Mouse (Mus musculus) retina, postnatal 1 day (tissue): Measurements from ENCODE around the gene Fgfr2.
A peak's percentile ranks its signal among the peaks of the same experiment; 100 is the strongest.

Experiments
- DNase-seq: peaks from one replicate; pipeline ENCODE4 v3.0.0-alpha.2; 2012

Gene Fgfr2

DNA sequence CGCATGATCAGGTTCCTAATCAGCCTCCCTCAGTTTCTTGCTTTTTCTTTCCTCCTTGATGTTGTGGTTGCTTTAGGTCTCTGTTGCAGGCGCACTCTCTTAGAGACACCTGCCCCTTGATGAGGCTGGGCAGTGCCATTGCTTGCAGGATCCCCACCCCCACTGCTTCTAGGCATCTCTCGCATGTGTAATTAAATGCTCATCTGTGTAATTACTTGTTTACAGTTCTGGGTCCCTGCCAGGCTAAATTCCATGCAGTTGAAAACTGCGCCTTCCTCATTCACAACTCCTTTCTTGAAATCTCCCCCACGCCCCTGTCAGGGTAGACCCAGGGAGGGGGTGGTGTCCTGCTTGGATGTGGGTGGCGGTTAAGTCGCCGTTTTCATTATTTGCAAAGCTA is 1380.0 kb downstream of the Fgfr2 start:
- DNase-seq = peak; percentile 55

- DNase-seq = peak; percentile 56
Observed at GRCm38 (mm10) chr7:131722783-131723575, 1400.2 kb downstream of the Fgfr2 start.

GRCm38 (mm10) chr7:131722316-131722715 is 1400.8 kb downstream of the Fgfr2 start:
- no peak for DNase-seq

DNA sequence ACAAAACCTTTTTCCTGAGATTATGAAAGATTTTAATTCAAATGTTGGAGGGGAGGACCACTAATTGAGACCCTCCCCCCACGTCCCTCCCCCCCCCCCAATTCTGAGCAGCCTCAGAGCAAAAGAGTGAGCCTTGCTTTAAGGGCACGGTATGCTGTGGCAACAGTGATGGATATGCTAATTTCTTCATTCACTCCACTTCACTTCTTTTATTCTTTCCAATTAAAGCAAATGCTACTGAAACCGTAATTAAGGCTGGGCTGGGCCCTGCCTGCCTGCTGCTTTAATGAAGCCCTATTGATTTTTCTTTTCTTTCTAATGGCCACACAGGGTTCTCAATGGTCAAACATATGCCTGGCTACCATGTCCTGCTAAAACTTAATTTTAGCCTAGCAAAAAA is 1404.9 kb downstream of the Fgfr2 start:
- DNase-seq = peak; percentile 44

DNA sequence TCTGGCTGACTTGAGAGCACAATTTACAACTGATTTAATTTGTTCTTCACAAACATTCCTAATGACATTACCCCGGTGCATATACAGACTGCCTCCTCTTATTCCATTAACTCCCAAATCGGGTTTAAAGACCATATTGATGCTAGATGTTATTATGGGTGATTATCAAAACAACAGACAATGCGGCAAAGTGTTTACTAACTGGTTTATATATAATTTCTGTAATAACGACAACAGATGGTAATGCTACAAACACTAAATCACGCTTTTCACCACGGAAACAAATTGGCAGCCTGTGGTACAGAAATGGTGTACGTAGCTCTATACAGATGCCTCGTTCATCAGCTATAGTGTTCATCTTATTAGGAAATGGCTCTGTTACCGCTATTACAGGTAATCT is 1410.1 kb downstream of the Fgfr2 start:
- DNase-seq = no peak

DNA sequence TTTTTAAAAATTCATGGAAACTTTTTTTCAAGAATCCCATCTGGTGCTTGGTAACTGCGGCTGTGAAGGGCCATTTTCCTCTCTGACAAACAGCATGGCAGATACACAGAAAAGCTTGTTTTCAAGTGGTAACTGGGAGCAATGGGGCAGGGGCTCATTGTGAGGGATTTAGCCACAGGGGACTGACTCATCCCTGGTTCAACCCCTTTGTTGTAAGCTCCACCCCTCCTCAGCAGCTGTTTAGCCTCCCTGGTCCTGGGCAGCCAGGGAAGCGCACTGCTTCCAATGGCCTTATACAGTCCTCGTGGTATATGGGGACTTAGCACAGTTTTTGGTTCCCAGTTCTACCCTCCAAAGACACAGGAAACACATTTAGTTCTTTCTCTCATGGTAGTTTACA is 1426.3 kb downstream of the Fgfr2 start:
- peak; percentile 68 for DNase-seq

GRCm38 (mm10) chr7:131687324-131687723 is 1435.8 kb downstream of the Fgfr2 start:
- no peak for DNase-seq

DNA sequence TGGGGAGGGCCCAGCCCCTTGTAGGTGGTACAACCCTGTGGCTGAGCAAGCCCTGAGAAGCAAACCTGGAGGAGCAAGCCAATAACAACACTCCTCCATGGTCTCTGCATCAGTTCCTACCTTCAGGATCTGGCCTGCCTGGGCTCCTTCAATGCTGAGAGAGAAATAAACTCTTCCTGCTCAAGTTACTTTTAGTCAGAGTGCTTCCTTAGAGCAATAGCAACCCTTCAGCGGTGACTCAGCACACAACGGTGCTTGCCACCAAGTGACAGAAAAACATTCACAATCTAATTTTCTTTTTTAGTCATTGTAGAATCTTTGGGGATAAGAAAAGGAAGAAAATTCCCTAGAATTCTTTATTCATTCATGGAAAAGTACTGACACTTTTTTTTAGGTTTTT is 1446.0 kb downstream of the Fgfr2 start:
- no peak for DNase-seq

DNA sequence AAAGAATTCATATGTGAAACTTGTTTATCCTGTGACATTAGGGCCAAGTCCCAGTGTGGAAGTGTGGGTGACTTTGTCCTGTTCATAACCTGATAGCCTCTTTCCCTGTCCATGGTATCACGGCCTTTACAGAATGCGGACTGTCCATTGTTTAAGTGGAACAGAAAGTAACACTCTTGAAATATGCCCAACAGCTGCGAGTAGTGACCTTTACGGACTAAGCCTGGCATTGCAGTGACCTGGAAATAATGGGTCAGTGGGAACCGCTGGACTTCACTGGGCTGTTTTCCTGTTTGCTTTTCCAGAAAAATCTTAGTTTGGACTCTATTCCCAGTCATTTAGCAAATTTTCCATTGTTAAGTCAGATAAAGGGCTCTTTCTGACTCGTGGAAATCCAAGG is 1452.6 kb downstream of the Fgfr2 start:
- DNase-seq = no peak

GRCm38 (mm10) chr7:131669326-131669725 is 1453.8 kb downstream of the Fgfr2 start:
- DNase-seq = no peak

DNA sequence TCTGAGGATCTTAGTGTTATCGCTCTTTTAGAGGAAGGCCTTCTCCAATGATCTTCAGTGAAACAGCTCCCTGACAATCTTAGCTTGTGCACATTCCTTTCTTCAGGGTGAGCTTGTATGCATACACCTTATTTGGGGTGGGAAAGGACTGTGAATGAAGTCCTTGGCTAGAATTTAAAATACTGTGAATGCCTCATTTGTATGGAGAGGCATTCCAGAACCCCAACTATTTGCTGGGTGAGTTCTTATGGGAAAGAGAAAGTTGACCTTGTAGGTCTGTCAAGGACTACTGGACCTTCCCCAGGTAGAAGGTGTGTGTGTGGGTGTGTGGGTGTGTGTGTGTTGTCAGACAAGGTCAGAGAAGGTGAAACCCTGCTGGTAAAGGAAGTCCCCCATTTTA is 1462.4 kb downstream of the Fgfr2 start:
- DNase-seq = no peak

GRCm38 (mm10) chr7:131656017-131656416 is 1467.1 kb downstream of the Fgfr2 start:
- DNase-seq = no peak

DNA sequence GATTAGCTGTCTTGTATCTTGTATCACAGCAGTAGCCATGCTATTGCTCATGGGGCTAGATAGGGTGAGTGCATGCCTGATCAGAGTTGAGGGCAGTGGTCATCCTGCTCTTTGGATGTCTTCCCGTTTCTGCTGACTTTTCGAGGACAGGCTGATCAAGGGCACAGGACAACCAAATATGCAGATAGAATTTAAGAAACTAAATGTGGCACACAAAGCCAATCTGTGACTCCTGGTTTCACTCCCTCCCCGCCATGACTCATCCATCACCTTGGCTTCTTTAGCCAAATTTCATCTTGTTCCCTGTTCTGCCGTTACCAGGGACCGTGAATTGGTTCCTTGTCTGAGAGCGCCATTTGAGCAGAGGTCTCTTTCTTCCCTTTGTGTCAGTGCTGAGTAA is 1469.7 kb downstream of the Fgfr2 start:
- DNase-seq = no peak

DNA sequence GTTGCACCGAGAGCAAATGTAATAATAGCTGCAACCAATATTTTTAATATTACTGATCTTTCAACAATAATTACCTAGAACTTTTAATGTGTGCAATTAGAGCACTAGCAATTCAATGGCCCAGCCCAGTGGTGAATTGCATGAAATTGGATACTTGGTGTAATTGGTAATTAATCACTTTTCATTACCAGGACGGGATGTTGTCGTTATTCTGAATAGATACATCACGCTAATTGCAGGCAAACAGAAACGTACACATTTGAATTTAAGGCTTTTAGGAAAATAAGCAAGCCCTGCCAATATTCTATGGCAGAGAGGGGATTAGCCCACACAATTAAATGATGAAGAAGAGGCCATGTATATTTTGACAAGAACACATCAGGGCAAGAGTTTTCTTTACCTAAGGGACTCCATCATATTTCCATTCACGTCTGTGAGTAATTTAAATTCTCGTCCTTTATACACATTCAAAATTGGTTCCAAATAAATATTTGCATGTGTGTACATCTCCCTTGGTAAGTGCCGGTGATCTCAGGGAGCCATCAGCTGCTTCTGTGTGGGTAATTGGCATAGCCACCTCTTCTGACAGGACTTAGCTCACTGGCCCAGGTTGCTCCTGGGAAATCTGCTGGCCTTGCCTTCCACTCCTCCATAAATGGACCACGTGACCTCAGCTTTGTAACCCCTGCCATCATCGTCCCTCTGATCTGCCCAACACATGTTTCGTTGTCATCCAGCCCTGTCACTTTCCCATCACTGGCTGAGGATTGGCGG is 1471.0 kb downstream of the Fgfr2 start:
- no peak for DNase-seq

DNA sequence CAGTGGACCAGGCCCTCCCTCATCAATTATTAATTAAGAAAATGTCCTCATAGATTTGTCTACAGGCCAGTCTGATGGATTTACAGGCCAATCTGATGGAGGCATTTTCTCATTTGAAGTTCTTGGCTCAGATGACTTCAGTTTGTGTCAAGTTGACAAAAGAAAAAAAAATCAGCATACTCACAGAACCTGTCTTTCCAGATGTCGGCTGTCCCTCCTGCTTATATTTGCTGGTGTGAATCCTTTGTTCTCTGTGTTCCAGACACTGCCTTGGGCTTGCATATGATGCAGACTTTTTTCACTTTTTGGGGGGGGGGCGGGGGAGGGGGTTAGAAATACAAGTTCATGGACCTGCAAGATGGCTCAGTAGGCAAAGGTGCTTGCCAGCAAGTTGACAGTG is 1472.9 kb downstream of the Fgfr2 start:
- DNase-seq = no peak

DNA sequence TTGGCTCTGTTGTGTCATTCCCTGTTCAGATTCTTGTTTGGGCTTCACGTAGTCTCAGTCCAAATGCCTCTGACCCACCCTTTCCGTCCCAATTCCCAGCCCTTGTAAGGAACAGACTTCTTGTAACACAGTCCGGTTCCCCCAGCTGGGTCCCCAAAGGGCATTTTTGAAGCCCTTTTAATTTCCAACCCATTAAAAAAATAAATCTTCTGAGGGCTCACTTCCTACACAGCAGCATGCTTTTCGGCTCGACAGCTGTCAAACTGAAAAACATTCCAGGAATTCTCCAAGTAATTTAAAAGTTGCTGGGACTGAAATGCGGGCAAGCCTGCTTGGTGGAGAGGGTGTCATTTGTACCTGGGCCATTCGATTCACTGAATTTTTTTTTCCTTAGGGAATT is 1474.9 kb downstream of the Fgfr2 start:
- no peak for DNase-seq

- no peak for DNase-seq
Observed at GRCm38 (mm10) chr7:131647583-131647982, 1475.6 kb downstream of the Fgfr2 start.

- DNase-seq = no peak
Observed at GRCm38 (mm10) chr7:131644586-131644985, 1478.6 kb downstream of the Fgfr2 start.

DNA sequence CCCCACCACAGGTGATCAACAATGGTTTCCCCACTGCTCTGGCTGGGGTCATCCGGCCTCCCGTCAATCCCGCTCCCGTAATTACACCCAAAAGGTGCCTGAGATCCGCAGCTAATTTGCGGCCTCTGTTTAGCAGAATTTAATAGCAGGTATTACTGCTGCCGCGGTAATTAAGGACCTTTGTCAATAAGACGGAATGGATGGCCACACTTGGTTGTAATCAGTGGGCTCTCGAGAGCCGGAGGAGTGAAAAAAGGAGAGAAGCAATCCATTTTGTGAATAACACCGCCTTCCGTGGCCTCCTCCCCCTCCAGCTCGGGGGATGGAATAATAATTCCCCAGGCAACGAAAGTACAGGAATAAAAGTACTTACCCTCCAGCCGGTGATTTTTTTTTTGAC is 1479.1 kb downstream of the Fgfr2 start:
- peak; percentile 26 for DNase-seq

GRCm38 (mm10) chr7:131643341-131643840 is 1479.8 kb downstream of the Fgfr2 start:
- no peak for DNase-seq

DNA sequence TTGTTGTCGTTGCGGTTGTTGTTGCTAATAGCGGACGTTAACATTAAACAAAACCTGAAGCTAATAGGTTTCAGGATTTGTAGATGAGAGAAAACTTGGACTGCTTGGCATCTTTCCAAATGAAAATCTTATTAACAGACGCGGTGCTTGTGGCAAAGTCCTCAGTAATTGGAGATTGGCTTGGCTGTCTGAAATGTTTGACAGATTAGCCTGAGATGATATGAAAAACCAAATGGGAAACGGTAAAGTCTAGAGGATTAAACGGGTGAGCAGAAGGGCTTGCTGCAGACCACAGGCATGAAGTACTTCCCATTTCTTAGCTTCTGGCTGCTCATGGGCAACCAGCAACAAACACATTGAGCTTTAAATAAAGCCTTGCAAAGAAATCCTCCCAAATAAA is 1493.6 kb downstream of the Fgfr2 start:
- peak; percentile 68 for DNase-seq

DNA sequence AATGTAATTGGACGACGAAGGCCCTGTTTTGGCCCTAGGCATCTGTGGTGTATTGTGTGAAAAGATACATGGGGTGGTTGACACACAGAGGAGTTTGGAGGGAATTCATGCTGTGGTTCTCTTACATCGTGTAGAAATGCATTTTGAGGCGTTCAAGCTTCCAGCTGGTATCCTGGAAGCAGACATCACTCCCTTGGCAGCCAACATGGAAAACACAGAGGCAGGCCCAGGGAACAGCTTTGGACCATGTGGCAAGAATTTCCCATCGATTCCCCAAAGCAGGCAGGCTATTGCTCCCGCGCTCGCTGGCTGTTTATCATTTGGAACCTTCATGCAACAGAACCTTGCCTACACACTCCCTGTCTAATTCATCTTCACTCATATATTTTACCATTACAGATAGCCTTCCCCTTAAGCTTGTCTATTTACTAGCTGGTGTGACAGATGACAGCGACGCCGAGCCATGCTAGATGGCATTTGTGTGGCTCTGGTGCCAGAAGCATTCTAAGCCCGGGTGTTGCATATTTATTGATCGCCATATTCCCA is 1494.2 kb downstream of the Fgfr2 start:
- DNase-seq = no peak

DNA sequence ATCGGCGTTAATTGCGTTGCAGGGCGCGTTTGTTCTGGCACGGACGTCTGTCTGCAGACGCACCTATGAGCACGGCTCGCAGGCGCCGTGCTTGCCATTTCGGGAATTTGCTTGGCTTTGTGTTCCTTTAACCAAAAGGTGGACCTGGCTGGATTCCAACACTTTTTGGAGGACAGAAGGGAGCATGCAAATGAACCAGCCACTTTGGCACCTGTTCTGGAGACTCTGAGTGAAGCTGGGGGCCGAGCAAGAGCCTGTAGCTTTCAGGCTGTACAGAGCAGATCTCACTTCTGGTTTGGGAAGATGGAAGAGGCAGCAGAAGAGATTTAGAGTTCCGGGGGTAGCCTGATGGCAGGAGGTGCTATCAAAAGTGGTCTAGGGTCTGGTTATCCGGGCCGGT is 1494.8 kb downstream of the Fgfr2 start:
- DNase-seq = no peak

DNA sequence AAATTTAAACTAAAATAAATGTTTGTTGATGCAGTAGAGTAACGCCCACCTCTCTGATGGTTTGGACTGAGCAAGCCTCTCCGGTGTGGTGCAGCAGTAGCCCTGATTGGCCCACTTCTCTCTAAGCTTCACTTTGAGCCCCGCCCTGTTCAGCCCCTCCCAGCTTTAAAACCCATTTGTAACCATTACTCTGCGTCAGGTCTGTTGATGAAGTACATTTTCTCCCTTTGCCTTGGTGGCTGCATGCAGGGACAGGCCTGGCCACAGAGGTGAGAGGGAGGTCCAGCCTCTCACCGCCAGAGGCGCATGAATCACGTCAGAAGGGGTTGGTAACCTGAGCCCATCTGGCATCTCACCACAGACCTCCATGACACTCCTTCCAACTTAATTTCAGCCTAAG is 1513.5 kb downstream of the Fgfr2 start:
- no peak for DNase-seq
